Mouse (Mus musculus): ENCODE results near the gene Cplx3.
A peak's percentile ranks its signal among the peaks of the same experiment; 100 is the strongest.

Gene Cplx3

GRCm38 (mm10) chr9:57606139-57606851 lies at the start of gene Cplx3:
TSS of gene Cplx3 (minus strand) at chr9:57606281.
- no peak for DNase-seq (ENCODE audit: low read depth, low spot score)

- DNase-seq (ENCODE audit: low read depth, low spot score), result peak; percentile 91
Measured at GRCm38 (mm10) chr9:57655749-57656148, 49.7 kb upstream of the Cplx3 start.

- no peak for DNase-seq (ENCODE audit: low read depth, low spot score)
Measured at GRCm38 (mm10) chr9:57654966-57655365, 48.9 kb upstream of the Cplx3 start.

- no peak for DNase-seq (ENCODE audit: low read depth, low spot score)
Measured at GRCm38 (mm10) chr9:57653283-57653682, 47.2 kb upstream of the Cplx3 start, which contains the start of gene Csk. TSS of gene Csk (minus strand) at chr9:57653631.

GRCm38 (mm10) chr9:57652855-57653254 lies 46.8 kb upstream of the Cplx3 start:
- DNase-seq (ENCODE audit: low read depth, low spot score), result no peak

DNA sequence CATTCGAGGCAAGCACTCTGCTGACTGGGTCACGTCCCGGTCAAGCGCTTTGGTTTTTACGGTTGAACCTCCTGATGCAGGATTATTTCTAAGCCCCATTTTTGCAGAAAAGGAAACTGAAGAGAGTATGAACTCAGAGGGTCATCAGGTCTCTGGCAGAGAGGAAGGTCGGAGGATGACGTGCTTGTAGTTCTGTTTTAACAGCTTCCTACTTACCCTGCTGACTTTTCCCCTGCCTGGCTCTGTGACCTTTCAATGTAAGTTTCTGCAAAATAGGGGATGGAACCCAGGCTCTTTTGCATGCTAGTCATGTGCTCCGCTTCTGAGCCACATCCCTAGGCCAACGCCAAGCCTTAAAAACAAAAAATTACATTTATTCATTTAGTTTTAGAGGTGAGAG lies 46.3 kb upstream of the Cplx3 start:
- DNase-seq (ENCODE audit: low read depth, low spot score), result no peak

DNA sequence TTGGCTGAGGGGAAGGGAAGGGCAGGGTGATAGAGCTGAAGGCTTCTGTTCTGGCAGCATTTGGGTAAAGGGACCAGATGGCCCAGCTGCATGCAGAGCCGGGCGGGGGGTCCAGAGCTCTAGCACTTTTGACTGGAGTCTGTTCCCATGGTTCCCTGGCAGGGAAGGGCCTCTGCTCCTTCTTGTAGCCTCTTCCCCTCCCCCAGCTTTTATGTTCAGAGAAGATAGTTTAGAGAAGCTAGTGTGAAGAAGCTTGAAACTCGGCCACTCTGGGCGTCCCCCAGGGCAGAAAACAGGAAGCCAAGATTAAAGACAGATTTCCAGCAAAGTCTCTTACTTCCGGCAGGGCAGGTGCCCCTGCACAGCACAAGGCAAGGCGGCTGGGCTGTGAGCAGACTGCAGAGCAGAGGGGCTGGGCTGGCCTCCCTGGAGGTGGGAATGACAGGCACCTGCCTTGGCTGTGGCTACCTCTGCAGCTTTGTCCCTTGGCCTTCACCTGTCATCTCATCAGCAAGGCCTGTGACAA lies 44.8 kb upstream of the Cplx3 start:
- DNase-seq (ENCODE audit: low read depth, low spot score), result no peak

DNA sequence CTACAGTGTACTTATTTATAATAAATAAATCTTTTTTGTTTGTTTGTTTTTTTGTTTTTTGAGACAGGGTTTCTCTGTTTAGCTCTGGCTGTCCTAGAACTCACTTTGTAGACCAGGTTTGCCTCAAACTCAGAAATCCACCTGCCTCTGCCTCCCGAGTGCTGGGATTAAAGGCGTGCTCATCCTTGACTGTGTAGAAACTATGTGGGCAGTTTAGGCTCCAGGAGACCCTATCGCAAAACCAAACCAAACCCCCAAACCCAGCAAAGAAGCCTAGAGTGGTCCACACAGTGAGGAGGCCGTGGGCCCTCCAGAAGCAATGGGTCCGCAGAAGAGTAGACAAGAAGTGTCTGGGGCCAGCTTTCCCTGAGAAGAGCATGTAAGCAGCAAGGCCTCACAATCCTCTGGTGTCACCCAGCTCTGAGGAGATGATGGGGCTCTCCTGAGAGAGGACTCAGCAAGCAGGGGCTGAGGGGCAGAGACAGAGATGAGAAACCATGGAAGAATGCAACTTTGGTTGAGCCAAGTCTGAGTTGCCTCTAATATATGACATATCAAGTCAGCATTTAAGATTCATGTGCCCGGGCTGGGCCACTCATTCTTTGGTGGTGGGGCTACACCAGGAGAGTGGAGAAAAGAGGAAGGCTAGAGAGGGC lies 44.2 kb upstream of the Cplx3 start:
- no peak for DNase-seq (ENCODE audit: low read depth, low spot score)

- DNase-seq (ENCODE audit: low read depth, low spot score), result no peak
Measured at GRCm38 (mm10) chr9:57647286-57648108, 41.4 kb upstream of the Cplx3 start.

DNA sequence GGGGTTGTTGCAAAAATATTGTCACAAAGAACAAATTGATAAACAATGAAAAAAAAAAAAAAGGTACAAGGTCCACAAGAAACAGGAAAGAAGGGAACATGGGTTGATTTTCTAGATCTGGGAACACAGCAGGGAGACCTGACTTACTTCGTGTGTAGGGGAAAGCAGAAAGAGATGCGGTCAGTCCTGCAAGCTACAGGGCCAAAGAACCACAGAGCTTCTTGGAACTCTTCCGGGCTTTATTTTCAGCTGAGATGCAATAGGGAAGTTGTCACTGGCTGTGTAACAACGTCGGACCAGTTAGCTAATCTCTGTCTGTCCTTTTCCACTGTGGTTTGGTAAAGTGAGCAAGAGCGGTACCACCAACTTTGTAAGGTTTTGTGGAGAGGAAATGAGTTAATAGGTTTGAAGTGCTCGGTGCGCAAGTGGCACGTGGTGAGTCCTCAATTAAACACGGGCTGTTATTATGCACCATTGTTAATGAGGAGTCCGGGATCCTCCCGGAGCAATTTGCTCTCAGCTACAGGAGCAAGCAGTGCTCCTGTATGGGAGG lies 40.5 kb upstream of the Cplx3 start:
- DNase-seq (ENCODE audit: low read depth, low spot score), result no peak

DNA sequence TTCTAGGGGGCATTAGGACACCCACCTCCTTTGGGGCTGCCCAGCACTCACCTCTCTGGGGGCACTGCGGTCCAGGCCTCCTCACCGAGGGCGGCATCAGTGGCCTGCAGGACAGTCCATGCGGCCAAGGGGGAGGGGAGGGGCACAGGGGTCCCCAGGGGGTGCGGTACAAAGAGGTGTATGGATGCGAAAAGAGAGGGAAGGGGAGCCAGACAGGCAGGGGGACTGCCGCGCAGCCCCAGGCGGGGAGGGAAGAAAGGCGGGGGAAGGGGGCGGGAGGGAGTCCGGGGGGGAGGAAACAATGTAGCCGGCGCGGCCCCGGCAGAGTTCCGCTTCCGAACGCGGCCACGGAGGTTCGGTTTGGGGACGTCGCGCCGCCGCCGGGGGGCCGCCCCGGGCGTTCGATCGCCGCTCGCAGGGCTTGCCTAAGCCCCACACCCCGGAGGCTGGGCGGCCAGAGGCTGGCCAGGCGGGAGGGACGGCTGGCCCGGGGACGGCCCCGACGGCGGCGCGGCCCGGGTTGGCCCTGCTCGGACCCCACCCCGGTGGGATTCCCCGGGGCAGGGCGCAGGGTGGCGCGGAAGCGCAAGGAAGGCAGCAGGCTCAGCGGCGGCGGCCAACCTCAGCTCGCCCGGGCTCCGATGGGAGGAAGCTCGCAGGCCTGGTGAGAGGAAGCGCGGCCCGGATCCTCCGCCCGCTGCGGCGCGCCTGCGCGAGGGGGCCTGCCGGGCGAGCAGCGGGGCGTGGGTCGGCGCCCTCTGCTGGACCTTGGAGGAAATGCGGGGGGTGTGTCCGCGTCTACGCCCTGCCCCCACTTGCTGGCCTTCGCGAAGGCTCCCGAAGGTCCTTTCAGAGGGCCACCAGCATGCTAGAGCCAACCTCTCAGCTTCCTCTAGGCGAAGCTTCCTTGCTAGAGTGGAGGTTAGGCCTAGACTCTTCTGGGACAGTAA lies 39.1 kb upstream of the Cplx3 start:
- peak; percentile 88 for DNase-seq (ENCODE audit: low read depth, low spot score)

- DNase-seq (ENCODE audit: low read depth, low spot score), result no peak
Measured at GRCm38 (mm10) chr9:57644442-57644943, 38.4 kb upstream of the Cplx3 start.

- no peak for DNase-seq (ENCODE audit: low read depth, low spot score)
Measured at GRCm38 (mm10) chr9:57643856-57644180, 37.7 kb upstream of the Cplx3 start.

- no peak for DNase-seq (ENCODE audit: low read depth, low spot score)
Measured at GRCm38 (mm10) chr9:57643169-57643855, 37.2 kb upstream of the Cplx3 start.

DNA sequence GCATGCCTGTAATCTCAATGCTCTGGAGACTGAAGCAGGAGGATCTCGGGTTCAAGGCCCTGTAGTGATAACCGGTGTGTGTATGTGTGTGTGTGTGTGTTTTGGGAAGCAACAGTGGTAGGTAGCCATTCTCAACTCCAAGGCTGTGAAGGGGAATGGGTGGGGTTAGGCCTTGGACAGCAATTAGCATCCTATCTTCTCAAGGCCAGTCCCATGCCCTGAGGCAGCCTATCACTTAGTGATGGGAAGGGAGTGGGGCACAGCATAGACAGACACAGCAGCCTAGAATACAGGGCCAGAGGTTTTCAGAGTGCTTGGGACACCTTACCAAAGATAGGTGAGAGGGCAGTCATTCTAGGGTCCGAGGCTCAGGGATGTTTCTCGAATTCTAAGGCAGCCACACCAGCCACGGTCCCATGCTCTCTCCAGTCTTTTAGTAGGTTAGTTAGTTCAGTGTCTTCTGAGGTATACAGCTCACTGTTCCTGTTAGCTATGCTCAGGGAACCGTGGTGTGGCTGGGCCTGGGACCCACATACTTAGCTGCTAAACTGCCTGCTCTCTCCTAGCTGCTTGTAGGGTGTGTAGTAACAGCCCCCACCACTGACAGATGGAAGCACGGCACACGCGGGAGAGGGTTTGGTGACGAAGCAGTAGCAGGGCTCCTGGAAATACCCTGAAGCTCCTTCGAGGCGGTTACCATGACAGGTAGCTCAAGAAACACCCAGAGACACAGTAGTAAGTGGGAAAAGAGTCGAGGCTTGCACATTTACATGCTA lies 35.9 kb upstream of the Cplx3 start:
- DNase-seq (ENCODE audit: low read depth, low spot score), result no peak

- no peak for DNase-seq (ENCODE audit: low read depth, low spot score)
Measured at GRCm38 (mm10) chr9:57641022-57641421, 34.9 kb upstream of the Cplx3 start.

GRCm38 (mm10) chr9:57640384-57640783 lies 34.3 kb upstream of the Cplx3 start:
- peak; percentile 77 for DNase-seq (ENCODE audit: low read depth, low spot score)

DNA sequence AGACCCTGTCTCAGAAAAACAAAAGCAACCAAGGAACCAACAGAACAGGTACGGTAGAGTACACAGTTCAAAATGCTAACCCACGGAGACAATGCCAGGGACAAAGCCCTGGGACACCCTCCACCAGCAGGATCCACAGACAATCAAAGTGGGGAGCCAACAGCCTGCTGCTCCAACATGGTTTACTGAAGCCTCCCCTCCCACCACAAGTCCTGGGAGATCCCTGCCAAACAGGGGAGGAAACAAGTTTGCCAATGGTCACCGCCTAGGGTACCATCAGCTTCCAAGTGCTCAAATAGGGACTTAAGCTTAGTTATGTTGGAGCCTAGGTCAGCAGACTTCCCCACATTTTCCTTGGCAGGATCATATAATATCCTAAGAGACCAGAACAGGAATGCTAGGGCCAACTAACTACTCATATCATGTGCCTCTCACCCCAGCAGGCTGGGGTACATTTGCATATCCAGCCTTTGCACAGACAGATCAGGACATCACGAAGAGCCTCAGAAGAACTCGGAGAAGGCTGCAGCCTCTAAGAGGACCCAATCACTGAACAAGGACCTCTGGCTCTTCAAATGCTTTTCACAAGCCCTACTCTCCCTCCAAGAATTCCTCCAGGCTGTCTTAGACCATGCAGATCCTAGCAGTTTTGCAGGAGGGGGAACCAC lies 33.7 kb upstream of the Cplx3 start:
- peak; percentile 52 for DNase-seq (ENCODE audit: low read depth, low spot score)

All from skeletal muscle tissue, adult 2 months (tissue).